Mouse (Mus musculus) ES-E14 (cell line): ENCODE results near the gene Rnf224.

ENCODE experiments used
- CHD2 ChIP-seq: IDR thresholded peaks from 2 replicates; pipeline ENCODE4 v1.6.1; 2014; ENCODE audit warnings: mild to moderate bottlenecking, low read depth, low read length, inconsistent platforms
- HCFC1 ChIP-seq: IDR thresholded peaks from 2 replicates; pipeline ENCODE4 v1.6.1; 2012; ENCODE audit warnings: low read length, inconsistent platforms, borderline replicate concordance; ENCODE audit not compliant: insufficient read depth
- MAFK ChIP-seq: IDR thresholded peaks from 2 replicates; pipeline ENCODE4 v1.6.1; 2014; ENCODE audit warnings: mild to moderate bottlenecking, low read depth, low read length, inconsistent platforms; ENCODE audit not compliant: insufficient read depth
- ZC3H11A ChIP-seq: IDR thresholded peaks from 2 replicates; pipeline ENCODE4 v1.6.1; 2012; ENCODE audit warnings: low read depth, mild to moderate bottlenecking, inconsistent platforms, low read length, borderline replicate concordance
- ZNF384 ChIP-seq: IDR thresholded peaks from 2 replicates; pipeline ENCODE4 v1.6.1; 2012; ENCODE audit warnings: low read depth, low read length, inconsistent platforms

DNA sequence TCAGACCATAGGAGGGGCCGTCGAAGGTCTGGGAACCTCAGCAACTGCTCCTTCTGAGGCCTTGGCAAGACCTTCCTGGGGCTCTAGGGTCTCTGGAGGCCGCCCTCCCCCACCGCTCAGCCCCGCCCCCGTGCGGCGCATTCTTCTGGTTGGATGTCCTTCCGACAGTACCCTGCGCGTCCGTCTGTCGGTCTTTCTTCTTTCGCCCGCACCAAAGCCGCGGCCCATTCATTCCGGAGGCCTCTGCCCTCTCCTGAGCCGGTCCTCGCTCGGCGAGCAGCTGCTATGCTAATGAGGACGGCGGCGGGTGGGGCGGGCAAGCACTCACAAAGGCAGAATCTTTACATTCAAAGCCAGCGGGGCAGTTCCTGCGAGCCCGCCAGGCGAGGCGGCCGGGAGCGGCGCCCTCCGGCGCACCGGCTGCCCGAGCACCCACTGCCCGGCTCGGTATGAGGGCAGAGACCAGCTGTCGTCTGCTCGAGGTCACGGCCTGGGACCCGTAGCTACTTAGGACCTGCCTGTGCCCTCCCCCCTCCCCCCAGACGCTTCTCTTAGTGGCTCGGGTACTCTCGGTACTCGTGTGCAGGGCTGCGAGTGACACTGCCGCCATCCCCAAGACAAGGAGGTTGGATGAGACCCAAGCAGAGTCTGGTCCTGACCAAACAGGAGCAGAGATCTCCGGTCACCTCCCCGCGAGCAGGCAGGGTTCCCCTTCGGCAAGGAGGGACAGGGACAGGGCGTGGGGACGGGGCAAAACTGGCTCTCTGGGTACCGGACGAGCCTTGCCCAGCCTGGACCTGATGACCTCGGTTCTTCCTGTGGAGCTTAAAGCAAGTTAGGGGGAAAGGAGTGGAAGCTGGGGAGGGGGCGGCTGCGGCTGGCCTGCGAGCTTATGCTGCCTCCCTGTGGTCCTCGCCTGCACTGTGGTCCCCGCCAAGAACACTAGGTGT lies 50.7 kb downstream of the Rnf224 start:
- no peak for TF ChIP-seq HCFC1
- no peak for TF ChIP-seq ZNF384
- no peak for TF ChIP-seq MAFK
- TF ChIP-seq ZC3H11A, result no peak
- no peak for TF ChIP-seq CHD2
